Mouse (Mus musculus): Measurements from ENCODE around the gene Haao. TPM values are rescaled to one million over a fixed set of nuclear protein-coding genes. Genes with fewer than 3 reads are reported as not detected.

Haao gene
- polyA plus RNA-seq, 1 experiment from 2014 or later: 0.38 TPM

DNA sequence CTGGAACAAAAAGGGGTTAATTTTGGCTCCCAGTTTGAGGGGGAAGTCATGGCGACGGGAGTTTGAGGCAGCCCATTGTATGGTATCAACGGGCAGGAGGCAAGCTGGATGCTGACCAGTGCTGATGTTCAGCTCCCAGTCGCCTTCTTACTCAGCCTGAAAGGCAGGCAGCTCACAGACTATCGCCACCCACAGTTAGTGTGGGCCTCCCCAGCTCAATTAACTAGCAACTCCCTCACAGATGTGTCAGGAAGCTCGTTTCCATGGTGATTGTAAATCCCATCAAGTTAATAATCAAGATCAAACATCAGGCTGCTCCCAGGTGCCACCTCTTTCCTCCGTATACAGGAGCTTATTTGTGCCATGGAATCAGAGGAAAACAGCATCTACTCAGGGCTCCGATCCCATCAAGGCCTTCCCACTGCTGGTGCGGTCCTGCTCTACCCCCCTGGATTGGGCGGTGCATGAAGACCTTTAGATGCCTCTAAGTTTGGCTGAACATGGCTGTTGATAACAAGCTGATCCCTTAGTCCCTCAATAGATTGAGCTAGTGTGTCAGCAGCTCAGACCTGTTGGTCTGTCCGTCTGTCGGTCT is 1.4 kb upstream of the Haao start:
- H3K4me2 ChIP-seq (ENCODE audit: low read length): no peak overlapping the region
- H3K4me3 ChIP-seq (ENCODE audit: low read depth, low read length): no peak overlapping the region
- WGBS: 68% methylated on average over 12 of the region's 12 CpGs

DNA sequence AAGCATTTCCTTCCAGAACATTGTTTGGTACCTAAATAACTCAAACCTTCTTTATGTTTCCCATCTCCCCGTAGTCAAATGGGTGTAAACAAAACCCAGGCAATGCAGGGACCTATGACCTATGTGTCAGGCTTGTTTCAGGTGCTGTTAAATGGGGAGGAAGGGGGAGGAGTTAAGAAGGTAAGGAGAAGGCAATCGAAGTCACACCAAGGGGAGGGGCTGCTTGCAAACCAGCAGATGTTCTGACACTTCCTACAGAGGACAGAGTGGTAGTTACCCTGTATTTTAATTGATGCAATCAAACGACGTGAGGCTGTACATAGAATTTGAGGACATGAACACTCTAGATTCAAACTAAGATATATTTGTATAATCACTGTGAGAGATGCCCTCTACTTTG is 719 bp upstream of the Haao start:
- H3K4me1 ChIP-seq (replicated peaks; ENCODE audit: control insufficient read depth, insufficient read depth, low read length): no peaks in the 10 kb centered on the region
- no peak overlapping the region for H3K9ac ChIP-seq (ENCODE audit: low read length)
- no peak for ATAC-seq (replicated peaks; ENCODE audit: low FRiP score, low TSS enrichment, low read depth)
- no peaks in the 10 kb centered on the region for H3K36me3 ChIP-seq (ENCODE audit: control insufficient read depth, insufficient read depth, low read length)
- WGBS: 40% methylated on average over 4 of the region's 4 CpGs
- no peak overlapping the region for H3K4me3 ChIP-seq (ENCODE audit: low read depth, low read length)
- H3K27ac ChIP-seq (ENCODE audit: low read depth): no peak overlapping the region
- DNase-seq (ENCODE audit: low spot score): no peak
- no peaks in the 10 kb centered on the region for H3K27me3 ChIP-seq (replicated peaks; ENCODE audit: control insufficient read depth, insufficient read depth, low read length)
- H3K9me3 ChIP-seq (ENCODE audit: control insufficient read depth, low read length): no peaks in the 10 kb centered on the region
- H3K4me2 ChIP-seq (ENCODE audit: low read length): no peak overlapping the region

More for the DNA sequence above, 1.4 kb upstream of the Haao start:
- Histone ChIP-seq H3K9ac (ENCODE audit: low read length) (no peak overlapping the region), H3K9me3 (ENCODE audit: control insufficient read depth, low read length) (no peaks in the 10 kb centered on the region), H3K4me1 (replicated peaks; ENCODE audit: control insufficient read depth, insufficient read depth, low read length) (no peaks in the 10 kb centered on the region), H3K27me3 (replicated peaks; ENCODE audit: control insufficient read depth, insufficient read depth, low read length) (no peaks in the 10 kb centered on the region), H3K36me3 (ENCODE audit: control insufficient read depth, insufficient read depth, low read length) (no peaks in the 10 kb centered on the region), H3K27ac (ENCODE audit: low read depth) (no peak overlapping the region)
- ATAC-seq (replicated peaks; ENCODE audit: low FRiP score, low TSS enrichment, low read depth) (no peak), DNase-seq (ENCODE audit: low spot score) (no peak)

DNA sequence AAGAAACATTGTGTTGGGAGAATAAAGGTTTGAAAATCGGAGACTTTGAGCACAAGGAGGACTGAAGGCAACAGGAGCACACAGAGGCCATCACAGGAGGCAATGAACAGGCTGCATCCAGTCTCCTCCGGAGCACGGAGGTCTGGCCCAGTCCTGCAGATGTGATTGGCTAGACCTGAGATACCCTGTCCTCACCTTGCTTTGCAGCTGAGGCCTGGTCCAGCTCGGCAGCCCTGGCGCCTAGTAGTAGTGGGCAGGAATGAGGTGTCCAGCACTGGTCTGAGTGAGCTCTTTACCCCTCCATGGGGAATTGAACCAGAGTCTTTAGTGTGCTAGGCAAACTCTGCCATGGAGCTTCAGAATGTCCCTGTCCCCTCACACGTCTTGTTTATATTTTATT is 663 bp downstream of the Haao start:
- H3K27me3 ChIP-seq (replicated peaks; ENCODE audit: control insufficient read depth, insufficient read depth, low read length): no peaks in the 10 kb centered on the region
- no peaks in the 10 kb centered on the region for H3K4me1 ChIP-seq (replicated peaks; ENCODE audit: control insufficient read depth, insufficient read depth, low read length)
- H3K4me2 ChIP-seq (ENCODE audit: low read length): no peak overlapping the region
- ATAC-seq (replicated peaks; ENCODE audit: low FRiP score, low TSS enrichment, low read depth) (no peak), DNase-seq (ENCODE audit: low spot score) (no peak)
- no peaks in the 10 kb centered on the region for H3K36me3 ChIP-seq (ENCODE audit: control insufficient read depth, insufficient read depth, low read length)
- no peak overlapping the region for H3K4me3 ChIP-seq (ENCODE audit: low read depth, low read length)
- no peak overlapping the region for H3K9ac ChIP-seq (ENCODE audit: low read length)
- 78% methylated on average over 6 of the region's 6 CpGs for WGBS
- no peaks in the 10 kb centered on the region for H3K9me3 ChIP-seq (ENCODE audit: control insufficient read depth, low read length)
- H3K27ac ChIP-seq (ENCODE audit: low read depth): no peak overlapping the region

DNA sequence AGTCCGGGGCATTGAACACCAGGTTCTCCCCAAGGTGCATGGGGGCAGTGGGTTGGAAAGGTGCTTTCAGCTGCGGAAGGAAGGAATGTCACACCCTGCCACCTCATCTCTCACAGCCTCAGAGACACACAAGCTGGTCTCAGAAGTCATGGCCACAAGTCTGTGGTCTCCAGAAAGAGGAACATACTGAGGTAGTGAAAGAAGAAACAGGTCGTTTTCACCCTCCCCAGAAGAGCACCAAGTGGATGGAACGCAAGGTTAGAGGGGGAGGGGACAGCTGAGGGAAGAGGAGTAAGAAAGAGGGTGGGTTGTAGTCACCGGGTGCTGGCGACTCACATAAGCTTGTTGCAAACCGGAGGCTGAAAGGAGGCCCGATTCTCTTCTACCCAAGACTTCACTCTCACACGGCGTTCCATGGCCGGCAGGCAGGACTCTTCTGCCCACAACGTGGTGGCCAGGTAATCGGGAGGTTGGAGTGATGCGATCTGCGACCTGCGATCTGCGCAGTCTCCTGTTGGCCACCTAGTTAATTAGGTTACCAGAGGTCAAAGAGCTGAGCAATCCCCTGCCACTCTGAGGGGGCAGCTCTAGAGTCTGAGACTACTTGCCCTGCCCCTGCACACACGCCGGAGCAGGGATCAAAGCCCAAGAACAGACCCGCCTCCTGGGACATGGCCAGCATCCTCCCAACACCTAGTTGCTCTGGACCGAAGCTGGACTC is 1.3 kb downstream of the Haao start:
- Histone ChIP-seq H3K27me3 (replicated peaks; ENCODE audit: control insufficient read depth, insufficient read depth, low read length) (no peaks in the 10 kb centered on the region), H3K27ac (ENCODE audit: low read depth) (no peak overlapping the region), H3K4me3 (ENCODE audit: low read depth, low read length) (no peak overlapping the region), H3K4me2 (ENCODE audit: low read length) (no peak overlapping the region), H3K36me3 (ENCODE audit: control insufficient read depth, insufficient read depth, low read length) (no peaks in the 10 kb centered on the region), H3K4me1 (replicated peaks; ENCODE audit: control insufficient read depth, insufficient read depth, low read length) (no peaks in the 10 kb centered on the region), H3K9ac (ENCODE audit: low read length) (no peak overlapping the region), H3K9me3 (ENCODE audit: control insufficient read depth, low read length) (no peaks in the 10 kb centered on the region)
- no peak for DNase-seq (ENCODE audit: low spot score)
- WGBS: 84% methylated on average over 21 of the region's 21 CpGs
- no peak for ATAC-seq (replicated peaks; ENCODE audit: low FRiP score, low TSS enrichment, low read depth)

DNA sequence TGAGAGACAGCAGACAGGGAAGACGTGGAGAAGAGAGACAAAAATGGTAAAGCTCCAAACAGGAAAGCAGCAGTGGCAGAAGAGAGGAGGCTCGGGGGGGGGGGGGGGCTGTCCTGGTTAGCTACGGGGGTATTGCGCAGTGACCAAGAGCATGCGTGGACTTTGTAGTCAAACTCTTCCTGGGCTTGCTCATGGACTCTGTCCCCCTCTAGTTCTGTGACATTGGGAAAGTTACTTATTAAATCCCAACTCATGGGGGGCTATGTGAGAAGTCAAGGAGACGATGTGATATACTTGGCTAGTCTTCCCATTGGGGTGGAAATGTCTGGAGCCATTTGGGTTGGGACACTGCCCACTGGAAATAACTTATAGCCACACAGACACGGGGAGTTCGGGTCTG is 2.2 kb downstream of the Haao start:
- Histone ChIP-seq H3K27ac (ENCODE audit: low read depth) (no peak overlapping the region), H3K9ac (ENCODE audit: low read length) (no peak overlapping the region), H3K36me3 (ENCODE audit: control insufficient read depth, insufficient read depth, low read length) (no peaks in the 10 kb centered on the region), H3K4me2 (ENCODE audit: low read length) (no peak overlapping the region), H3K4me1 (replicated peaks; ENCODE audit: control insufficient read depth, insufficient read depth, low read length) (no peaks in the 10 kb centered on the region), H3K4me3 (ENCODE audit: low read depth, low read length) (no peak overlapping the region), H3K9me3 (ENCODE audit: control insufficient read depth, low read length) (no peaks in the 10 kb centered on the region), H3K27me3 (replicated peaks; ENCODE audit: control insufficient read depth, insufficient read depth, low read length) (no peaks in the 10 kb centered on the region)
- ATAC-seq (replicated peaks; ENCODE audit: low FRiP score, low TSS enrichment, low read depth) (no peak), DNase-seq (ENCODE audit: low spot score) (no peak)
- WGBS: 75% methylated on average over 7 of the region's 8 CpGs

DNA sequence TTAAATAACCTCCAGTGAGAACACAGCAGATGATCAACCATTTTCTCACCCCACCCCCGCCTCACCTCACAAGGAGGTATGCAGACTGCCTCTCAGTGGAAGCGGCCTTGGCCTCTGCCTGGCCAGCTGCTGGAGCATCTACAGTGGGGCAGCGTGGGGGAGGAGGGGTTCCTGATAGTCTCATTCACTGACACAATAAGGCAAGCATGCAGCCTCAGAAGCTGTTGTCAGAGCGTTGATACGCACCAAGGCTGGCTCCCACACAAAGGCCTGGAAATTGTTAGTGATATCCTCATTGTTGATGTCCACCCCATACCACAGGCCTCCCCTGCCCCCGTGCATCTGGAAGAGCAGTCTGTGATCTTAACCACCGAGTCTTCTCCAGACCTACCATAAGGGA is 4.0 kb downstream of the Haao start:
- Histone ChIP-seq H3K9ac (ENCODE audit: low read length) (no peak overlapping the region), H3K27ac (ENCODE audit: low read depth) (no peak overlapping the region), H3K36me3 (ENCODE audit: control insufficient read depth, insufficient read depth, low read length) (no peaks in the 10 kb centered on the region), H3K9me3 (ENCODE audit: control insufficient read depth, low read length) (no peaks in the 10 kb centered on the region), H3K4me3 (ENCODE audit: low read depth, low read length) (no peak overlapping the region), H3K4me2 (ENCODE audit: low read length) (no peak overlapping the region), H3K27me3 (replicated peaks; ENCODE audit: control insufficient read depth, insufficient read depth, low read length) (no peaks in the 10 kb centered on the region), H3K4me1 (replicated peaks; ENCODE audit: control insufficient read depth, insufficient read depth, low read length) (no peaks in the 10 kb centered on the region)
- DNase-seq (ENCODE audit: low spot score) (no peak), ATAC-seq (replicated peaks; ENCODE audit: low FRiP score, low TSS enrichment, low read depth) (no peak)
- WGBS: 52% methylated on average over 7 of the region's 7 CpGs

DNA sequence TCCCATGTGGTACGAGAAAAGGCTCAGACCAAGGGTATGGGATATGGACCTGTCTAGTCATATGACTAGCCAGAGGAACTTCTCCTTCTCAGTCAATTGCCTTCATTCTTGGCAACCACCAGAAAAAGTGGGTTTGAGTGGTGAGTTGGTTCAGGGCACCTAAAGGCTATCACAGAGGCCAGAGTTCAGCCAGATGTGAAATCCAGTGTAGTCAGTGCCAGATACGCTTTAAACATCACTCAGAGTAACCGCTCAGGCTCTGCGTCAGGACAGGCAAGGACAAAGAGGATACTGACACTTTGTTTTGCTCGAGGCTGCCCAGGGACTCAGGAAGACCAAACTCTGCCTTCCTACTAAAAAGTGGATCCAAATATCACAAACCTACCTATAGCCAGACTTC is 6.8 kb downstream of the Haao start:
- H3K4me2 ChIP-seq (ENCODE audit: low read length): no peak overlapping the region
- no peak overlapping the region for H3K9ac ChIP-seq (ENCODE audit: low read length)
- H3K9me3 ChIP-seq (ENCODE audit: control insufficient read depth, low read length): no peaks in the 10 kb centered on the region
- 85% methylated on average over 5 of the region's 5 CpGs for WGBS
- no peaks in the 10 kb centered on the region for H3K4me1 ChIP-seq (replicated peaks; ENCODE audit: control insufficient read depth, insufficient read depth, low read length)
- DNase-seq (ENCODE audit: low spot score) (no peak), ATAC-seq (replicated peaks; ENCODE audit: low FRiP score, low TSS enrichment, low read depth) (no peak)
- no peak overlapping the region for H3K4me3 ChIP-seq (ENCODE audit: low read depth, low read length)
- no peaks in the 10 kb centered on the region for H3K36me3 ChIP-seq (ENCODE audit: control insufficient read depth, insufficient read depth, low read length)
- H3K27me3 ChIP-seq (replicated peaks; ENCODE audit: control insufficient read depth, insufficient read depth, low read length): no peaks in the 10 kb centered on the region
- H3K27ac ChIP-seq (ENCODE audit: low read depth): no peak overlapping the region

DNA sequence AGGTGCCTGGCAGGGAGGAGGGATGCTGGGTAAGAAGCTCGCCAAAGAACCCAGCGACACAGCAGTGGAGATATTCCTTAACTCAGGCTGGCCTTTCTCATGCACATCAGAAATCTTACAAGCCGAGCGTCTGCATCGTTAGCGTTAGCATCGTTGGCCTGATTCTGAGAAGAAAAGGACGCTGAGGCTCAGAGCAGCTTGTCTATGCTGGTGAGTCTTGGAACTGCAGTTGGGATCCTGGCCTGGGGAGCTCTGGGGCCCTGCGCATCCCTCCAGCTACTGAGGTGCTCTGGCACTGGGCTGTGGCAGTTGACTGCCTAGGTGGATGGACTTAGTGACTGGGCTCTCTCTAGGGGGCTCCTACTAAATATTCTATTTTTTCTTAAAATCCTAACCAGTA is 8.6 kb downstream of the Haao start:
- Histone ChIP-seq H3K9me3 (ENCODE audit: control insufficient read depth, low read length) (no peaks in the 10 kb centered on the region), H3K36me3 (ENCODE audit: control insufficient read depth, insufficient read depth, low read length) (no peaks in the 10 kb centered on the region), H3K4me3 (ENCODE audit: low read depth, low read length) (no peak overlapping the region), H3K27ac (ENCODE audit: low read depth) (no peak overlapping the region), H3K27me3 (replicated peaks; ENCODE audit: control insufficient read depth, insufficient read depth, low read length) (no peaks in the 10 kb centered on the region), H3K4me2 (ENCODE audit: low read length) (no peak overlapping the region), H3K9ac (ENCODE audit: low read length) (no peak overlapping the region), H3K4me1 (replicated peaks; ENCODE audit: control insufficient read depth, insufficient read depth, low read length) (no peaks in the 10 kb centered on the region)
- 65% methylated on average over 9 of the region's 9 CpGs for WGBS
- ATAC-seq (replicated peaks; ENCODE audit: low FRiP score, low TSS enrichment, low read depth) (no peak), DNase-seq (ENCODE audit: low spot score) (no peak)

DNA sequence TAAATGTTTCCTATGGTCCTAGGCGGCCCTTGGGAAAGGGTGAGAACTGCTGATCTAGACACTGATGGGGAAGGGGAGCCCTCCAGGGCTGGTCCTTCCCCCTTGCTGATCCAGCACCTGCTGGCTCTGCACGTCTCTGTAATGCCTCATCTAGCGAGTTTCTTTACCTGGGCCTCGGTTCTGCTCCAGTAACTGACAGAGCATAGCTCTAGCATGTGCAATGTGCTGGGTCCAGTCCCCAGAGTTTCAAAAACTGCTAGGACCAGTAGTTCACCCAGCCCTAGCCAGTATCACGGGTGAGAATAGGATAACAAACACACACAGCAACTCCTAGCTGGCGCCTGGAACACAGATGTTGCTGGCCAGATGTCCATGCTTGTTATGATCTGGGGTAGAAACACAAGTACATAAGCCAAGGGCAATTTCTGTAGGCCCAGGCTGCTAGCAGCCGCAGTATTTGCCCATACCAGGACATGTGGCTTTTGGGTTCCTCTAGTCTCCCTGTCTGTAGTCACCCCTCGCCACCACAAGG is 10.0 kb downstream of the Haao start:
- 63% methylated on average over 8 of the region's 8 CpGs for WGBS

More for the DNA sequence above, 10.0 kb downstream of the Haao start:
- no peak for DNase-seq (ENCODE audit: low spot score)
- no peaks in the 10 kb centered on the region for H3K27me3 ChIP-seq (replicated peaks; ENCODE audit: control insufficient read depth, insufficient read depth, low read length)
- no peak overlapping the region for H3K27ac ChIP-seq (ENCODE audit: low read depth)
- ATAC-seq (replicated peaks; ENCODE audit: low FRiP score, low TSS enrichment, low read depth): no peak
- H3K4me1 ChIP-seq (replicated peaks; ENCODE audit: control insufficient read depth, insufficient read depth, low read length): no peaks in the 10 kb centered on the region
- H3K9me3 ChIP-seq (ENCODE audit: control insufficient read depth, low read length): no peaks in the 10 kb centered on the region
- no peak overlapping the region for H3K4me3 ChIP-seq (ENCODE audit: low read depth, low read length)
- no peak overlapping the region for H3K9ac ChIP-seq (ENCODE audit: low read length)
- H3K36me3 ChIP-seq (ENCODE audit: control insufficient read depth, insufficient read depth, low read length): no peaks in the 10 kb centered on the region
- no peak overlapping the region for H3K4me2 ChIP-seq (ENCODE audit: low read length)

All from intestine, embryonic 14.5 days (tissue).